Mouse (Mus musculus) E14TG2a.4 (cell line): ENCODE data around the gene Trip11.

Experiments used
- CTCF ChIP-seq: conservative IDR thresholded peaks from 2 replicates; pipeline ENCODE4 v1.5.1; 2014; ENCODE audit warnings: low read length
- NANOG ChIP-seq: IDR thresholded peaks from 2 replicates; pipeline ENCODE4 v1.6.1; 2014; ENCODE audit warnings: borderline replicate concordance, low read length, mixed read lengths
- POU5F1 ChIP-seq: IDR thresholded peaks from 2 replicates; pipeline ENCODE4 v1.6.1; 2014; ENCODE audit warnings: low read length, borderline replicate concordance

DNA sequence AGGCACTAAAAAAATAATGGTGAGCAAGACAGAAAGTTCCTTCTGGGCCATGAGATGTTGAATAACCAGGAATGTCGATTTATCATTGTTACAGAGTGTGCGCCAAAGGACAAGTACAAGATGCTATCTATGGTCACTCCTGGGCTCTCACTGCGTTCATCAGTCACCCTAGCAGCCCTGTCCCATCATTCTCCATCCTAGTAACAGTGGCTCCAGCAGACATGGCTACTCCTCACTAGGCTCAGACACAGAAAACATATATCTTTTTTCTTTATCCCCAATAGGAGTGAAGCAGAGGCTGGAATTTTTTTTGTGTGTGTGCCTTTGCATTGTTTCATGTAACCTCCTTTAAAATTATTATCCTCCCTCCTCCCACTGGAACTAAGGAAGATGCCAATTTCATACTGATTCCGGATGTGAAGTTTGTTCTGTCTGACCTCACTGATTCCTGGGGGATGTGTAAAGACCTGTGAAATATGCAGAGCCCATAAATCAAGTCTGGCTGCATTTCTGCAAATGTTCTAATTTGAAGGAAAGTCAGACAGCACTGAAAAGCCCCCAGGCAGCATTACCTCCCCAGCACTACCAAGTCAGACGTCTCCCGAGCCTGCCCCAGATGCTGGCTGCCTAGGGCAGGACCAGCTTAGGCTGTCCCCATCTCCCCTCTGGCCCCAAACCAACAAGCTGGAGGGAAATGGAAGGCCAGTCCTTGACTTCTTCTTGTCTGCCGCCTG is 114.7 kb downstream of the Trip11 start:
- TF ChIP-seq CTCF, result no peak
- TF ChIP-seq POU5F1, result no peak
- TF ChIP-seq NANOG, result no peak
